Mouse (Mus musculus) embryonic facial prominence, embryonic 13.5 days (tissue): ENCODE results near the gene Wwp2. TPM values are rescaled to one million over a fixed set of nuclear protein-coding genes. Genes with fewer than 3 reads are reported as not detected.

Experiments
- ATAC-seq: fragments of 200-750 bp; cut with Nextera tagmentation; 2 replicates; pipeline ENCODE4 v1.8.0; 2017; ENCODE audit warnings: low read depth; ENCODE audit not compliant: insufficient number of reproducible peaks, insufficient read depth, low FRiP score, low TSS enrichment
- H3K27ac ChIP-seq: fragments of 300-500 bp; sonication (generic); 2 replicates; pipeline ENCODE4 v1.5.1; 2015; ENCODE audit warnings: moderate library complexity, mild to moderate bottlenecking, inconsistent platforms
- H3K27me3 ChIP-seq: fragments of 300-500 bp; sonication (generic); 2 replicates; pipeline ENCODE4 v1.6.1; 2015; ENCODE audit warnings: mild to moderate bottlenecking, inconsistent platforms
- H3K36me3 ChIP-seq: fragments of 300-500 bp; sonication (generic); 2 replicates; pipeline ENCODE4 v1.6.1; 2015; ENCODE audit warnings: mild to moderate bottlenecking, inconsistent platforms
- H3K4me1 ChIP-seq: fragments of 300-500 bp; sonication (generic); 2 replicates; pipeline ENCODE4 v1.6.1; 2015; ENCODE audit warnings: inconsistent platforms
- H3K4me2 ChIP-seq: fragments of 300-500 bp; sonication (generic); 2 replicates; pipeline ENCODE4 v1.6.1; 2015; ENCODE audit warnings: moderate library complexity, mild to moderate bottlenecking, inconsistent platforms
- H3K4me3 ChIP-seq: fragments of 300-500 bp; sonication (generic); 2 replicates; pipeline ENCODE4 v1.5.1; 2015; ENCODE audit warnings: mild to moderate bottlenecking, inconsistent platforms
- H3K9ac ChIP-seq: fragments of 300-500 bp; sonication (generic); 2 replicates; pipeline ENCODE4 v1.6.1; 2015; ENCODE audit warnings: mild to moderate bottlenecking, inconsistent platforms
- H3K9me3 ChIP-seq: fragments of 300-500 bp; sonication (generic); 2 replicates; pipeline ENCODE4 v1.6.1; 2016; ENCODE audit warnings: inconsistent platforms
- WGBS: fragments of 180-500 bp; shearing (Covaris S2); methylation state at CpG from one replicate; pipeline ENCODE4 v1.1.7; 2015; ENCODE audit warnings: mixed read lengths; 5-methylcytosine and 5-hydroxymethylcytosine counted together
- polyA plus RNA-seq: library from polyadenylated mRNA; unstranded; fragments of >200 nt; fragmentation: Nextera tagmentation; extraction: Ambion mirVana; gene quantifications from 2 replicates; pipeline ENCODE4 v1.2.1, GENCODE M21; 2015

Wwp2 gene
- polyA plus RNA-seq, 1 experiment from 2014 or later: 158 TPM

DNA sequence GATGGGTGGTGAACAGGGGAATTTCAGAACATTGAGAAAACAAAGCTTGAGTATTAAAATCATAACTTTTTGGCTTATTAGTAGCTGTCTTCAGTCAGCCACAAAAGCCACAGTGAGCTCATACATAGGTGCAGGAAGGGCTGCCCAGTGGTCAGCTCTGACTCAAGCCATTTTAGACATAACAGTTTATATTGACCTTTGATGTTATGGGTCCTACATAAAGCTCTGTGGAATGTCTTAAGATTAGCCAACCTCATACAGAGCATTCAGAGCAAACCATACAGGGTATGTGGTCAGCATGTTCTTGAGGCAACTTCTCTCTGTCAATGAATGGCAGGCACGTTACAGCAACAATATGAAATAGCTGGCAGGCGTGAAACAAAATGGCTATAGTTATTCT lies 134.9 kb downstream of the Wwp2 start:
- Histone ChIP-seq H3K36me3 (no peaks in the 10 kb centered on the region), H3K9me3 (no peaks in the 10 kb centered on the region), H3K4me3 (no peak overlapping the region), H3K27ac (no peak overlapping the region), H3K27me3 (no peaks in the 10 kb centered on the region), H3K4me2 (no peak overlapping the region), H3K4me1 (no peaks in the 10 kb centered on the region), H3K9ac (no peak overlapping the region)
- 80% methylated on average over 2 of the region's 2 CpGs for whole genome bisulfite sequencing
- ATAC-seq: no peak

- Histone ChIP-seq H3K4me1 (0 out of 2 replicates have a peak, but pooled peaks cover 4% of the 10 kb centered on the region), H3K27ac (no peak overlapping the region), H3K27me3 (no peaks in the 10 kb centered on the region), H3K4me2 (no peak overlapping the region), H3K36me3 (no peaks in the 10 kb centered on the region), H3K9ac (no peak overlapping the region), H3K9me3 (no peaks in the 10 kb centered on the region), H3K4me3 (no peak overlapping the region)
- no peak for ATAC-seq
- WGBS: 86% methylated on average over 7 of the region's 7 CpGs
These were observed 135.4 kb downstream of the Wwp2 start for GRCm38 (mm10) chr8:107571486-107572135.

DNA sequence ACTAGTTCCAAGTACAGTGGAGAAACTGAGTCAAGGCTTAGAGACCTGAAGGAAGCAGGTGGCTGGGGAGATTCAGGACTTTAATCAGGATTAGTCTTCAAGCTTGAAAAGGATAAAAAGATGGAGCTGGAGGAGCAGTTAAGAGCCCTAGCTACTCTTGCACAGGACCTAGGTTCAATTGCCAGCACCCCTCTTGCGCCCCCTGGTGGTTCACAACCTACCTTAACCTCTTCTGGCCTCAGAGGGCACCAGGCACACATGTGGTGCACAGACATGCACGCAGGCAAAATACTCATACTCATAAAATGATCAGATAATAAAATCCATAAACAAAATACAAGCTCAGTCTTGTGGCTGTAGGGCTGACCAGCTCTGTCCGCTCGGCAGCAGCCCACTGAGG lies 136.3 kb downstream of the Wwp2 start:
- Histone ChIP-seq H3K27me3 (no peaks in the 10 kb centered on the region), H3K4me3 (no peak overlapping the region), H3K4me2 (no peak overlapping the region), H3K9ac (no peak overlapping the region), H3K36me3 (no peaks in the 10 kb centered on the region), H3K4me1 (0 out of 2 replicates have a peak, but pooled peaks cover 4% of the 10 kb centered on the region), H3K9me3 (no peaks in the 10 kb centered on the region), H3K27ac (no peak overlapping the region)
- WGBS: 45% methylated on average over 4 of the region's 4 CpGs
- ATAC-seq: no peak

GRCm38 (mm10) chr8:107574771-107575170 lies 138.6 kb downstream of the Wwp2 start:
- Histone ChIP-seq H3K4me2 (no peak overlapping the region), H3K27me3 (no peaks in the 10 kb centered on the region), H3K4me3 (no peak overlapping the region), H3K36me3 (peaks cover 22% of the 10 kb centered on the region), H3K4me1 (0 out of 2 replicates have a peak, but pooled peaks cover 4% of the 10 kb centered on the region), H3K9me3 (no peaks in the 10 kb centered on the region), H3K27ac (no peak overlapping the region), H3K9ac (no peak overlapping the region)
- 89% methylated on average over 3 of the region's 3 CpGs for WGBS
- ATAC-seq: no peak

- 9% methylated on average over 10 of the region's 10 CpGs for WGBS
- H3K4me2 ChIP-seq: peak overlapping the region; percentile 51
- ATAC-seq: 0 out of 2 replicates have a peak, but pooled peaks have one; percentile 20
These were observed 140.5 kb downstream of the Wwp2 start for GRCm38 (mm10) chr8:107576702-107577101.

DNA sequence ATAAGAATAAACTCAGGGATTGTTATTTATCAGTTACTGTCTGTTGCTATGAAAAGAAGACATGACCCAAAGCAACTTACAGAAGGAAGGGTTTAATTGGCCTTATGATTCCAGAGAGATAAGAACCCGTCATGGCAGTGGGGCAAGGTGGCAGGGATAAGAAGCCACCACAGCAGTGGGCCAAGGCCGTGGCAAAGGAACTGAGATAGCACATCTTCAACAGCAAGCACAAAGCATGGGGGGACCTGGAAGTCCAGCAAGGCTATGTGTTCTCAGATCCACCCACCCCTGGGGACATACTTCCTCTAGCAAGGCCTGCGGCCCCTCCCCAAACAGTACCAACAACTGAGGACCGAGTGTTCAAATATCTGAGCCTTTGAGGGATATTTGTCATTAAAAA lies 141.5 kb downstream of the Wwp2 start:
- WGBS: 89% methylated on average over 4 of the region's 4 CpGs
- Histone ChIP-seq H3K4me1 (0 out of 2 replicates have a peak, but pooled peaks cover 4% of the 10 kb centered on the region), H3K9me3 (no peaks in the 10 kb centered on the region), H3K27me3 (no peaks in the 10 kb centered on the region), H3K4me3 (no peak overlapping the region), H3K27ac (peak overlapping the region; percentile 30), H3K4me2 (no peak overlapping the region), H3K9ac (no peak overlapping the region), H3K36me3 (peaks cover 51% of the 10 kb centered on the region)
- no peak for ATAC-seq

More at GRCm38 (mm10) chr8:107576702-107577101, 140.5 kb downstream of the Wwp2 start:
- Histone ChIP-seq H3K9ac (peak overlapping the region; percentile 54), H3K4me1 (0 out of 2 replicates have a peak, but pooled peaks cover 4% of the 10 kb centered on the region), H3K4me3 (no peak overlapping the region), H3K27me3 (no peaks in the 10 kb centered on the region), H3K27ac (peak overlapping the region; percentile 35), H3K36me3 (peaks cover 42% of the 10 kb centered on the region), H3K9me3 (no peaks in the 10 kb centered on the region)

GRCm38 (mm10) chr8:107578132-107578531 lies 142.0 kb downstream of the Wwp2 start:
- Histone ChIP-seq H3K4me1 (0 out of 2 replicates have a peak, but pooled peaks cover 4% of the 10 kb centered on the region), H3K27me3 (no peaks in the 10 kb centered on the region), H3K36me3 (peaks cover 56% of the 10 kb centered on the region), H3K27ac (no peak overlapping the region), H3K9me3 (no peaks in the 10 kb centered on the region), H3K4me2 (no peak overlapping the region), H3K9ac (no peak overlapping the region), H3K4me3 (no peak overlapping the region)
- no peak for ATAC-seq
- WGBS: 87% methylated on average over 8 of the region's 8 CpGs

GRCm38 (mm10) chr8:107578541-107578940 lies 142.4 kb downstream of the Wwp2 start:
- Histone ChIP-seq H3K27me3 (no peaks in the 10 kb centered on the region), H3K4me3 (no peak overlapping the region), H3K9ac (no peak overlapping the region), H3K4me1 (0 out of 2 replicates have a peak, but pooled peaks cover 4% of the 10 kb centered on the region), H3K36me3 (peaks cover 60% of the 10 kb centered on the region), H3K27ac (no peak overlapping the region), H3K4me2 (no peak overlapping the region), H3K9me3 (no peaks in the 10 kb centered on the region)
- WGBS: 87% methylated on average over 8 of the region's 8 CpGs
- ATAC-seq: no peak

- Histone ChIP-seq H3K4me2 (no peak overlapping the region), H3K27me3 (no peaks in the 10 kb centered on the region), H3K27ac (no peak overlapping the region), H3K36me3 (peaks cover 81% of the 10 kb centered on the region), H3K4me3 (no peak overlapping the region), H3K9me3 (no peaks in the 10 kb centered on the region), H3K4me1 (peaks cover 6% of the 10 kb centered on the region), H3K9ac (no peak overlapping the region)
- WGBS: 92% methylated on average over 13 of the region's 13 CpGs
- no peak for ATAC-seq
These were observed 144.7 kb downstream of the Wwp2 start for GRCm38 (mm10) chr8:107580879-107581278.

GRCm38 (mm10) chr8:107581536-107581935 lies 145.4 kb downstream of the Wwp2 start:
- no peak overlapping the region for H3K27ac ChIP-seq
- peaks cover 10% of the 10 kb centered on the region for H3K4me1 ChIP-seq
- no peak overlapping the region for H3K4me2 ChIP-seq
- no peak overlapping the region for H3K9ac ChIP-seq
- 94% methylated on average over 4 of the region's 4 CpGs for WGBS
- H3K27me3 ChIP-seq: no peaks in the 10 kb centered on the region
- no peaks in the 10 kb centered on the region for H3K9me3 ChIP-seq
- ATAC-seq: no peak
- H3K4me3 ChIP-seq: no peak overlapping the region
- peaks cover 87% of the 10 kb centered on the region for H3K36me3 ChIP-seq

GRCm38 (mm10) chr8:107582136-107582535 lies 146.0 kb downstream of the Wwp2 start:
- no peak for ATAC-seq
- no peak overlapping the region for H3K4me2 ChIP-seq
- H3K9ac ChIP-seq: no peak overlapping the region
- H3K27me3 ChIP-seq: no peaks in the 10 kb centered on the region
- WGBS: 94% methylated on average over 11 of the region's 11 CpGs
- no peak overlapping the region for H3K4me3 ChIP-seq
- H3K36me3 ChIP-seq: peaks cover 89% of the 10 kb centered on the region
- no peak overlapping the region for H3K27ac ChIP-seq
- peaks cover 15% of the 10 kb centered on the region for H3K4me1 ChIP-seq
- H3K9me3 ChIP-seq: no peaks in the 10 kb centered on the region

GRCm38 (mm10) chr8:107587429-107587994 lies 151.3 kb downstream of the Wwp2 start:
- peaks cover 17% of the 10 kb centered on the region for H3K4me1 ChIP-seq
- H3K36me3 ChIP-seq: peaks cover 39% of the 10 kb centered on the region
- H3K27me3 ChIP-seq: no peaks in the 10 kb centered on the region
- peak overlapping the region; percentile 81 for H3K4me2 ChIP-seq
- WGBS: 1% methylated on average over 17 of the region's 17 CpGs
- no peaks in the 10 kb centered on the region for H3K9me3 ChIP-seq
- peak overlapping the region; percentile 96 for H3K9ac ChIP-seq
- no peak for ATAC-seq
- H3K4me3 ChIP-seq: peak overlapping the region; percentile 95
- H3K27ac ChIP-seq: peak overlapping the region; percentile 85
